In the genomic region with DNA sequence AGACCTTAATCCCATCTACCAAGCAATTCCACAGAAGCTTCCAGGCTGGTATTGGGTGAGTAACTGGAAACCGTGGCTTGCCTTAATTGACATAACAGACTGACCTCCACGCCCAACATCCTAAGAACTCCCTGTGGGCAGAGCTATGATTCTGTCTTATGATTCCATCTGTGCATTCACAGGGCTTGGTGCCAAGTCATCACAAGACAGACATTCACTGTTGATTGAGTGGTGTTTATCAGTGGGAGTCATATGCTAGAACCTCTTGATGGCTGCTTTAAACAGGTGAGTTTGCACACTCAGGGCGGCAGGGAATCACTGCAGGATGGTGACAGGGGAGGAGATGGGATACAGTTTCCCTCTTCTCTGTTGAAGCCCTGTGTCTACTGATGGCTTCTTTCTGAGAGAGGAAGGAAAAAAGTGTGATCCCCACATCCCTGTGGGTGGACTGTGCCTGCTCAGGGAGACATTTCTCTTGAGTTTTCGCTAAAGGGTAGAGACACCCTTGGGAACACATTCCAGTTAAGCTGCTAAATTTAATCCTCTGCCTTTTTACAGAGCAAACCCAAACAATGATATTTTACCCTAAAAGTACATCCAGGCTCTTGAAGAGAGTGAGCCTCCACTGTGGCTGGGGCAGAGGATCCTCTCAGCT, we compare ENCODE assay signal across 35 mouse cellular contexts. TPM values are rescaled to one million over a fixed set of nuclear protein-coding genes. Genes with fewer than 3 reads are reported as not detected.
DNase-seq lines count a peak whose midpoint lies in the region; ATAC-seq and TF ChIP-seq lines count a peak whose summit lies in the region.
"Had no signal": no experiment of that assay in that cellular context is flagged by ENCODE, and none has a peak within 500 bp of the region (broad histone marks: within the 10 kb centered on the region; RNA-seq: fewer than 3 reads in every experiment).

No protein-coding gene starts in this region.

- no peak overlapping the region for H3K9ac ChIP-seq in hindbrain, embryonic 11.5 days (ENCODE audit: low read depth, low read length)
- H3K9ac ChIP-seq in intestine, embryonic 16.5 days (ENCODE audit: low read depth, low read length), result no peak overlapping the region
- H3K9ac ChIP-seq: forebrain, embryonic 13.5 days; hindbrain, embryonic 15.5 days; kidney, embryonic 15.5 days; limb, embryonic 15.5 days; liver, embryonic 13.5 days; midbrain, embryonic 13.5 days had no signal

- H3K27me3 ChIP-seq in hindbrain, embryonic 11.5 days (ENCODE audit: control insufficient read depth, insufficient read depth, low read length), result no peaks in the 10 kb centered on the region
- no peaks in the 10 kb centered on the region for H3K27me3 ChIP-seq in intestine, embryonic 16.5 days (replicated peaks; ENCODE audit: control insufficient read depth, insufficient read depth, low read length)
- H3K27me3 ChIP-seq: forebrain, embryonic 13.5 days; kidney, embryonic 15.5 days; limb, embryonic 15.5 days; liver, embryonic 13.5 days; midbrain, embryonic 13.5 days had no signal

- H3K4me2 ChIP-seq in hindbrain, embryonic 11.5 days (replicated peaks; ENCODE audit: low read depth, low read length), result no peak overlapping the region
- no peak overlapping the region for H3K4me2 ChIP-seq in intestine, embryonic 16.5 days (ENCODE audit: low read depth, low read length)
- H3K4me2 ChIP-seq: forebrain, embryonic 13.5 days; heart, embryonic 11.5 days; hindbrain, embryonic 15.5 days; kidney, embryonic 15.5 days; limb, embryonic 15.5 days; liver, embryonic 13.5 days; midbrain, embryonic 13.5 days had no signal

- H3K4me1 ChIP-seq in cortical plate, adult 2 months (ENCODE audit: control insufficient read depth, insufficient read depth, low read length), result peaks cover 8% of the 10 kb centered on the region
- no peaks in the 10 kb centered on the region for H3K4me1 ChIP-seq in hindbrain, embryonic 11.5 days (replicated peaks; ENCODE audit: control insufficient read depth, insufficient read depth, low read length)
- H3K4me1 ChIP-seq in intestine, embryonic 16.5 days (ENCODE audit: control insufficient read depth, insufficient read depth, low read length), result no peaks in the 10 kb centered on the region
- H3K4me1 ChIP-seq: forebrain, embryonic 13.5 days; hindbrain, embryonic 15.5 days; kidney, embryonic 15.5 days; limb, embryonic 10.5 days; limb, embryonic 15.5 days; liver, embryonic 13.5 days; midbrain, embryonic 13.5 days had no signal

- intact Hi-C loops in left cerebral cortex, postnatal 4 days (cut with DNase I), result no loop called here

- H3K27ac ChIP-seq in cortical plate, adult 2 months (ENCODE audit: insufficient read depth, low read length), result peak overlapping the region; percentile 42
- H3K27ac ChIP-seq in hindbrain, embryonic 11.5 days (ENCODE audit: low read depth, low read length), result no peak overlapping the region
- H3K27ac ChIP-seq in intestine, embryonic 16.5 days (ENCODE audit: low read length), result no peak overlapping the region
- H3K27ac ChIP-seq: forebrain, embryonic 13.5 days; hindbrain, embryonic 15.5 days; kidney, embryonic 15.5 days; layer of hippocampus, adult 2 months; limb, embryonic 10.5 days; limb, embryonic 15.5 days; liver, embryonic 13.5 days; macrophage; midbrain, embryonic 13.5 days; stomach, postnatal 0 days had no signal

- TF ChIP-seq CTCF in cortical plate, adult 2 months (IDR thresholded peaks at IDR 0.05; ENCODE audit: extremely low read depth, insufficient read depth, low read length), result no peak

- H3K4me3 ChIP-seq in cortical plate, adult 2 months (ENCODE audit: insufficient read depth, low read length), result no peak overlapping the region
- no peak overlapping the region for H3K4me3 ChIP-seq in hindbrain, embryonic 11.5 days (ENCODE audit: low read depth, low read length)
- no peak overlapping the region for H3K4me3 ChIP-seq in intestine, embryonic 16.5 days (ENCODE audit: low read length)
- H3K4me3 ChIP-seq: forebrain, embryonic 13.5 days; hindbrain, embryonic 15.5 days; kidney, embryonic 15.5 days; layer of hippocampus, adult 2 months; limb, embryonic 10.5 days; limb, embryonic 15.5 days; liver, embryonic 13.5 days; midbrain, embryonic 13.5 days had no signal

- H3K9me3 ChIP-seq in hindbrain, embryonic 11.5 days (ENCODE audit: control insufficient read depth, low read length), result no peaks in the 10 kb centered on the region
- no peaks in the 10 kb centered on the region for H3K9me3 ChIP-seq in intestine, embryonic 16.5 days (ENCODE audit: control insufficient read depth, low read length)
- H3K9me3 ChIP-seq: forebrain, embryonic 13.5 days; hindbrain, embryonic 15.5 days; kidney, embryonic 15.5 days; limb, embryonic 10.5 days; limb, embryonic 15.5 days; liver, embryonic 13.5 days; midbrain, embryonic 13.5 days had no signal

- DNase-seq in heart, adult 11 months, result peak; percentile 74
- DNase-seq in heart, postnatal 4 days, result no peak
- DNase-seq in 3T3-L1 (ENCODE audit: low read depth, low spot score), result peak; percentile 19
- peak; percentile 3 for DNase-seq in left cerebral cortex, postnatal 4 days
- DNase-seq in hindbrain, embryonic 11.5 days (ENCODE audit: low spot score), result no peak
- DNase-seq: adrenal gland, adult 2 months; cerebellum, adult 8-10 months; cerebellum, postnatal 25 days; gastrocnemius, postnatal 25 days; heart, adult 18-20 months; heart, postnatal 36 days; kidney, adult 18-20 months; kidney, postnatal 36 days; liver, embryonic 13.5 days; lung, adult 18-20 months; thymus, adult 2 months; thymus, postnatal 36 days had no signal

- TF ChIP-seq POLR2A in cortical plate, adult 2 months (IDR thresholded peaks at IDR 0.05; ENCODE audit: extremely low read depth, insufficient read depth, low read length), result no peak

- no peak for ATAC-seq in hindbrain, embryonic 11.5 days (ENCODE audit: low FRiP score)
- no peak for ATAC-seq in intestine, embryonic 16.5 days
- ATAC-seq: CD4-positive, CD25-positive, alpha-beta regulatory T cell, adult 4 months; forebrain, embryonic 13.5 days; inflammation-experienced regulatory T-cells, adult 6 months; lung, postnatal 0 days; midbrain, embryonic 13.5 days had no signal

- WGBS in hindbrain, embryonic 11.5 days, result 92% methylated on average over 4 of the region's 4 CpGs
- 76% methylated on average over 4 of the region's 4 CpGs for WGBS in intestine, embryonic 16.5 days

- H3K36me3 ChIP-seq in hindbrain, embryonic 11.5 days (ENCODE audit: control insufficient read depth, insufficient read depth, low read length), result no peaks in the 10 kb centered on the region
- H3K36me3 ChIP-seq in intestine, embryonic 16.5 days (ENCODE audit: control insufficient read depth, insufficient read depth, low read length), result no peaks in the 10 kb centered on the region
- H3K36me3 ChIP-seq: hindbrain, embryonic 15.5 days; kidney, embryonic 15.5 days; limb, embryonic 10.5 days; limb, embryonic 15.5 days; liver, embryonic 13.5 days; midbrain, embryonic 13.5 days had no signal

RNA-seq across cellular contexts. Expression of a gene that starts 23.6 kb away (rescaled TPM):
- under 1 TPM; 0.17 to 0.50 TPM for total RNA-seq in heart, postnatal 4 days (2021)
- 30.0 and 32.1 TPM in 2 replicates for polyA plus RNA-seq in cortical plate, adult 2 months (2012; rRNA removed)
- total RNA-seq in left cerebral cortex, postnatal 4 days (2021), result 10 to 100 TPM; 72.5 to 90.4 TPM
- 0.32 and 0.49 TPM in 2 replicates for polyA plus RNA-seq in hindbrain, embryonic 11.5 days (2014; fragmentation: Nextera tagmentation; extraction: Ambion mirVana)
- polyA plus RNA-seq in intestine, embryonic 16.5 days (2015; fragmentation: Nextera tagmentation; extraction: Ambion mirVana), result 0.20 and 0.51 TPM in 2 replicates
- total RNA-seq: megakaryocyte-erythroid progenitor cell, adult 5-6 weeks; monocyte, adult 5-6 weeks had no signal
- polyA plus RNA-seq: CD4-positive, CD25-positive, alpha-beta regulatory T cell, adult 4 months; kidney, embryonic 15.5 days; limb, embryonic 10.5 days; lung, postnatal 0 days; macrophage; spleen, adult 2 months had no signal

Comparison
In these comparisons a context has a peak if more than half of its experiments do, and no peak if none do; other contexts are left out.
1. DNase-seq: peak in heart, adult 11 months (single experiment), 3T3-L1 (single experiment) and left cerebral cortex, postnatal 4 days (single experiment); none in heart, postnatal 4 days (single experiment) and hindbrain, embryonic 11.5 days (single experiment).
2. RNA of a gene that starts 23.6 kb away (polyA plus RNA-seq): 30.0 to 32.1 TPM in cortical plate, adult 2 months; 0.32 to 0.49 TPM in hindbrain, embryonic 11.5 days and 0.20 to 0.51 TPM in intestine, embryonic 16.5 days; every median in the first group is over 10 times any median in the second.